11 mouse cellular contexts compared by ENCODE assay signal in genomic region chr1:33334061-33334460, GRCm38 (mm10).
DNase-seq lines count a peak whose midpoint lies in the region; ATAC-seq and TF ChIP-seq lines count a peak whose summit lies in the region.
"Had no signal": no experiment of that assay in that cellular context is flagged by ENCODE, and none has a peak within 500 bp of the region (broad histone marks: within the 10 kb centered on the region; RNA-seq: fewer than 3 reads in every experiment).

No protein-coding gene starts in this region.

- peak; percentile 96 for ATAC-seq in heart, postnatal 0 days (ENCODE audit: insufficient read depth, low read depth)

- WGBS in cerebellum, adult 2 months = 38% methylated on average over 3 of the region's 3 CpGs
- 21% methylated on average over 3 of the region's 3 CpGs for WGBS in heart, postnatal 0 days

- peak; percentile 10 for DNase-seq in layer of hippocampus, adult 11-12 months (ENCODE audit: low spot score)
- DNase-seq in layer of hippocampus, adult 8-10 months (ENCODE audit: low spot score in 2 of 2) = no peak
- DNase-seq in adrenal gland, adult 8-10 months = peak; percentile 65
- peak; percentile 35 to 85 for DNase-seq in cerebellum, adult 2 months
- peak; percentile 89 for DNase-seq in heart, postnatal 0 days (ENCODE audit: low spot score)
- no peak for DNase-seq in gastrocnemius, postnatal 10 days
- DNase-seq in spleen, adult 18-20 months = no peak
- no peak for DNase-seq in T-cell, adult 2 months (ENCODE audit: low spot score)
- DNase-seq: thymus, adult 18-20 months had no signal

- no peak overlapping the region for H3K4me3 ChIP-seq in cerebellum, adult 2 months (replicated peaks; ENCODE audit: insufficient read depth, low read depth, low read length)
- H3K4me3 ChIP-seq in heart, postnatal 0 days (ENCODE audit: low read depth, low read length) = no peak overlapping the region
- H3K4me3 ChIP-seq: forebrain, embryonic 12.5 days; left cerebral cortex, adult 2 months had no signal

- H3K9me3 ChIP-seq in heart, postnatal 0 days (replicated peaks; ENCODE audit: control insufficient read depth, low read length) = no peaks in the 10 kb centered on the region
- H3K9me3 ChIP-seq: forebrain, embryonic 12.5 days had no signal

- H3K27me3 ChIP-seq in cerebellum, adult 2 months (ENCODE audit: control insufficient read depth, insufficient read depth, low read length) = no peaks in the 10 kb centered on the region
- no peaks in the 10 kb centered on the region for H3K27me3 ChIP-seq in heart, postnatal 0 days (ENCODE audit: control insufficient read depth, insufficient read depth, low read length)
- H3K27me3 ChIP-seq: forebrain, embryonic 12.5 days had no signal

- TF ChIP-seq CTCF in cerebellum, adult 2 months (IDR thresholded peaks at IDR 0.05; ENCODE audit: borderline replicate concordance, insufficient read depth, low read depth, low read length) = no peak
- TF ChIP-seq CTCF in heart, postnatal 0 days (IDR thresholded peaks at IDR 0.05; ENCODE audit: low read depth) = no peak

- peak; percentile 25; the same call in 1 of the 2 replicates for TF ChIP-seq EP300 in heart, postnatal 0 days (IDR thresholded peaks at IDR 0.05; ENCODE audit: low read depth)

- no peaks in the 10 kb centered on the region for H3K36me3 ChIP-seq in heart, postnatal 0 days (replicated peaks; ENCODE audit: control insufficient read depth, insufficient read depth, low read length)
- H3K36me3 ChIP-seq: forebrain, embryonic 12.5 days had no signal

- no peak for TF ChIP-seq POLR2A in cerebellum, adult 2 months (IDR thresholded peaks at IDR 0.05; ENCODE audit: borderline replicate concordance, insufficient read depth, low read length)

- no peak overlapping the region for H3K9ac ChIP-seq in heart, postnatal 0 days (replicated peaks; ENCODE audit: low read depth, low read length)
- H3K9ac ChIP-seq: forebrain, embryonic 12.5 days had no signal

- H3K4me2 ChIP-seq in heart, postnatal 0 days (ENCODE audit: low read depth, low read length) = no peak overlapping the region
- H3K4me2 ChIP-seq: forebrain, embryonic 12.5 days had no signal

- H3K27ac ChIP-seq in cerebellum, adult 2 months (ENCODE audit: insufficient read depth, low read length) = no peak overlapping the region
- peak overlapping the region; percentile 67 for H3K27ac ChIP-seq in heart, postnatal 0 days (ENCODE audit: low read depth)
- H3K27ac ChIP-seq: forebrain, embryonic 12.5 days; left cerebral cortex, adult 2 months had no signal

- no peaks in the 10 kb centered on the region for H3K4me1 ChIP-seq in cerebellum, adult 2 months (ENCODE audit: control insufficient read depth, insufficient read depth, low read length)
- peaks cover 11% of the 10 kb centered on the region; the same call in 1 of the 2 replicates for H3K4me1 ChIP-seq in heart, postnatal 0 days (ENCODE audit: control insufficient read depth, insufficient read depth)
- H3K4me1 ChIP-seq: forebrain, embryonic 12.5 days had no signal

Comparison
In these comparisons a context has a peak if more than half of its experiments do, and no peak if none do; other contexts are left out.
1. DNase-seq: peak in layer of hippocampus, adult 11-12 months (single experiment), adrenal gland, adult 8-10 months (single experiment), cerebellum, adult 2 months (2 of 2) and heart, postnatal 0 days (single experiment); none in layer of hippocampus, adult 8-10 months (0 of 2), gastrocnemius, postnatal 10 days (single experiment), spleen, adult 18-20 months (0 of 2) and T-cell, adult 2 months (single experiment).